Mouse (Mus musculus): ENCODE data around the gene Atp10b. TPM values are rescaled to one million over a fixed set of nuclear protein-coding genes. Genes with fewer than 3 reads are reported as not detected.

The Atp10b gene
- total RNA-seq, 2 experiments from 2014 or later, result not detected

GRCm38 (mm10) chr11:43198811-43199210 lies 49.1 kb downstream of the Atp10b start:
- no peak for ATAC-seq (ENCODE audit: poor library complexity, severe bottlenecking)

DNA sequence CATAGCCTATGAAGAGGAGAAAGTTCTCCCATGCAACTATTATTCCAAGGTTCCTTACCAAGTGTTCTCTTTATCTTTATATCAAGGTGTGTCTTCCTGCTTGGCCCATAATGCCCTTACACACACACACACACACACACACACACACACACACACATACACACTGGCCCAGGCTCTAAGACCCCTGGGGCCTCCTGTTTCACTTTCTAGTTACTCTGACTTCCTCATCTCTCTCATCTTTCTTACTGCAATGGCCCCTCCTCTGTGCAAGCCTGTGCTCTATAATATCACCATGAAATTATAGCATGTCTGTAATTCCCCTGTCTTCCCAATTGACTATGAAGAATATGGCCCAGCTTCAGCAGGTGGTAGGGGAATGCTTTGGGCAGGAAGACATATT lies 49.7 kb downstream of the Atp10b start:
- ATAC-seq (ENCODE audit: poor library complexity, severe bottlenecking), result no peak

- ATAC-seq (ENCODE audit: poor library complexity, severe bottlenecking), result no peak
These were observed 50.4 kb downstream of the Atp10b start for GRCm38 (mm10) chr11:43200089-43200488.

DNA sequence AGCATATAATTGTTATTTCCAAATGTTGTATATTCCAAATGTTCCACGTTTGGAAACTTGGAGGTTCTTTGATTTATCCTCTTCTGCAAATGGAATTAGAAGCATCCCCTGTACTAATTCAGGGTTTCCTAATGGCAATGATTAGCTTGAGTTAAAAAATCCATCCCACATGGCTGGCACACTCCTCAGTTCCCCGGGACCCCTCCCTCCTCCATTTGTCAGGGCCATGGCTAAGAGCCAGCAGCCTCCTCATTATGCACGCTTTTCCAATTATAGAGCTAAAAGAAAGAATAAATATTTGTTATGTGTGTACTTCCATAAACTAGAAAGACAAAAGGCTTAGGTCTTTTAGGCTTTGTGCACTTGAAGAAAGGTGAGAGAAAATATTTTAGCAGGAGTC lies 53.9 kb downstream of the Atp10b start:
- no peak for ATAC-seq (ENCODE audit: poor library complexity, severe bottlenecking)

GRCm38 (mm10) chr11:43213134-43213533 lies 63.5 kb downstream of the Atp10b start:
- ATAC-seq (ENCODE audit: poor library complexity, severe bottlenecking), result no peak

DNA sequence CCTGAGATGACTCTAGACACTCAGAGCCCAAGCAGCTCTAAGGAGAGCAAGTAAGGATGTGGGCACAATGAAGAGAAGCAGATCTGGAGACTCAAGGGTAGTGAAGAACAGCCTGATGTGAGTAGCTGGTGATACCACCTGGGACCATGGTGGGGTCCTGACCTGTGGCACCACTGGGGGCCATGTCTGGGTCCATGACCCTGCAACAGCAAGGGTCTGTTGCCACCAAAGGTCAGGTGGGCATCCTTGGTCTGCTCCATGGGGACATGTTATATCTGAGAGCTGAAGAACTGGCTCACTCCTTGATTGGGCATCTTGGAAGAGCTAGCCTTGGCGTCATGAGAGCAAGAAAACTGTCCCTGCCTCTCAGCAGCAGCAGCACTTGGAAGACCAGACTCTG lies 64.1 kb downstream of the Atp10b start:
- ATAC-seq (ENCODE audit: poor library complexity, severe bottlenecking), result no peak

DNA sequence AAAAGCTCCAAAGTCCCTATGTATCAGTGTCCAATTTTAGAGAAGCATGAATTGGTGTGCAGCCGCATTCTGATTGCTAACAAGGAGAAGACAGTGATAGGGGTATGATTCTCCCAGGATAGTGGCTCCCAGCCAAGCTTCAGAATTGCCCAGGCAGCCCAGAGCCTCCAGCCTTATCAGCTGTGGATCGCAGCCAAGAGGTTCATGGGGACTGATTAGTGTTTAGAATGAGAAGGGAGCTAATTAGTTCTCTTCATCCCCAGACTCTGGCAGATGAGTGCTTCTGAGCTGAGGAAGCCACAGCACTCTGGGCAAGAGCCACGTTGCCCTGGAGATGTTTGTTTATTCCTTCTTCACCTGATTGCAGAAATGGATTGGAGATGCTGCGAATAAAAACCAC lies 67.3 kb downstream of the Atp10b start:
- no peak for ATAC-seq (ENCODE audit: poor library complexity, severe bottlenecking)

DNA sequence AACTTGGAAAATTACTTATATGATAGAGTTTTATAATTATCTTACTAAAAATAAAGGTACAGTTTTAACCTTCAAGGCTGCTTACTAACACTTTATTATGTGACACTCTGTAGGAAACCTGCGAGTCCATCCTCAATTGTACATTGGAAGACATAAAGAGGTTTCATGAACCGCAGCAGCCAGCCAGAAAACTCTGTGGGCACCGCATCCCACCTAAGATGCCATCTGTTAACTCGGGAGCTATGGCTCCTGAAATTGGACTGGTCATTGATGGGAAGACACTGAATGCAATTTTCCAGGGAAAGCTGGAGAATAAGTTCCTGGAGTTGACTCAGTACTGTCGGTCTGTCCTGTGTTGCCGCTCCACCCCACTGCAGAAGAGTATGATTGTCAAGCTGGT lies 80.6 kb downstream of the Atp10b start:
- no peak for ATAC-seq (ENCODE audit: poor library complexity, severe bottlenecking)

DNA sequence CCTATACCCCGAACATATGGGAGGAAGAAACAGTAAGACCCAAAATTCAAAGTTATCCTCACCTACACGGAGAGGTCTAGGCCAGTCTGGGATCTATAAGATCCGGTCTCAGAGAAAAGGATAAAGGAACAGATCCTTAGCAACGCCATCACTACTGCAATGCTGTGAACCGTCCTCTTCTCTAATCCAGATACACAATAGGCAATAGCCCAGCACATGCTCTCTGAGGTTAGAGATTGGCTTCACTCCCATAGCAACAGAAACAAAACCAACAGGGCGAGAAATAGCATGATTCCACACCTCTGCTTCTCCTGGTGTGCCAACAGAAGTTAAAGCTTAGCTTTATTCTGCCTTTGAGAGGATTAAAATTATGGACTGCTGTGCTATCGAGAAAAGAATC lies 82.4 kb downstream of the Atp10b start:
- ATAC-seq (ENCODE audit: poor library complexity, severe bottlenecking), result no peak

DNA sequence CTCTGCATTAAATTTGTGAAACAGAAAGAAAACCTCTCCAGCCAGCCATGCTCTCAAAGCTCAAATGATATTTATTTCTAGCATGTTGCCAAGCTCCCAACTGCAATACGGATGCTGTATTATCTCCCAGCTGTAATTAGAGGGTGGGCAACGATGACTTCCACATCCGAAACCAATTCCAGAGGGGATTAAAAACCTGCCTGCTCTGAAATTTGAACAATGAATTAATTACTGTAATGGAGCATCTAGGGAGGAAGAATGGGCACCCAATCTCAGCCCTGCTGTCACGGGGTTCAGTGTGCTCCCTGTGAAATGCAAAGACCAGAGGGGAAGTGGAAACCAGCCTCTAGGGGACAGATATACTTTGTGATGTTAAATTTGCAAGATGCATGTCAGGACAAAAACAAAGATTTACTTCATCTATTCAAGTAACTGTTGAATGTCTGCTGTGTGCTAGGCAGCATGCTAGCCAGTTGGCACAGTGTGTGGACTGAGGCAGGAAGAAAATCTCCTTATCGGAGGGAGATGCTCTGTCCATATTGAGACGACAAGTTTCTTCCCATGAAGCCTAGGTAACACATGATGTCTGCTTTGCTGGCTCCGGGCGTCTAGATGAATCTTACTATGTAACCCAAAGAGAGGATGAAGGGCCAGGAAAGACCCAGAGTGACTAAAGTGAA lies 86.8 kb downstream of the Atp10b start:
- ATAC-seq (ENCODE audit: poor library complexity, severe bottlenecking), result no peak

DNA sequence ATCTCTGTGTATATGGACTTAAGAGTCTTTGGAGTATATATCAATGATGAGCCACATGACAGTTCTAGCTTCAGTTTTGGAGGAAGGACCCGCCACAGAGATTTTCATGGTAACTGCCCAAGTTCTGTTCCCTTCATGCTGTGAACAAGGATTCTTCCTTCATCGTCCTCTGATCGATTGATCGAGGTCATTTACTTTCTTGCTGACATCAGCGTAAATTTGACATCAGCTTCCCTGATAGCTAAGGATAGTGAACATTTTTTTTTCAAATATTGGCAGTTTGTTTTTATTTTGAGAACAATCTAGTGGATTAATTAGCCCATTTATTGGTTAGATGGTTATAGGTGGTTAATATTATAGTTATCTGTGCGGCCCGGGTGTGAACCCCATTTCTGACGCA lies 90.1 kb downstream of the Atp10b start:
- ATAC-seq (ENCODE audit: poor library complexity, severe bottlenecking), result no peak

- no peak for ATAC-seq (ENCODE audit: poor library complexity, severe bottlenecking)
These were observed 103.4 kb downstream of the Atp10b start for GRCm38 (mm10) chr11:43253034-43253433.

GRCm38 (mm10) chr11:43255262-43255661 lies 105.6 kb downstream of the Atp10b start:
- ATAC-seq (ENCODE audit: poor library complexity, severe bottlenecking), result no peak

- no peak for ATAC-seq (ENCODE audit: poor library complexity, severe bottlenecking)
These were observed 107.6 kb downstream of the Atp10b start for GRCm38 (mm10) chr11:43257291-43257690.

GRCm38 (mm10) chr11:43257781-43258180 lies 108.1 kb downstream of the Atp10b start:
- ATAC-seq (ENCODE audit: poor library complexity, severe bottlenecking), result no peak

GRCm38 (mm10) chr11:43263548-43264218 lies 114.0 kb downstream of the Atp10b start:
- ATAC-seq (ENCODE audit: poor library complexity, severe bottlenecking), result no peak

DNA sequence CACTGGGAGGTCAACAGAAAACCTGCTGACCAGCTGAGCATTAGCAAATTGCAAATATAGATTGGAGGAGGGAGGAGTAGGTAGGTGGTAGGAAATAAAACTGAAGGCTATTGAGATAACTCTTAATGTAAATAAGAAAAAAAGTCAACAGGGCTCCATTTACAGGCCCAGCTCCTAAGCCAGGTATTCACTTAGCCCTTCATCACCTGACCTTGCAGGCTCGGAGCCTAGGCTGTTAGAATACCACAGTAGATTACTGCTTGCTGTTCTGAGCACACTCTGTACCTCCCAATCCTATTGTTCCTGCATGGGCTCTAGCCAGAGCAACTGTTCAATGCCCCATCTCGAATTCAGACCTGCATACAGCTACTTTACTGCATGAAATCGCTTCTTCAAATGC lies 117.8 kb downstream of the Atp10b start:
- ATAC-seq (ENCODE audit: poor library complexity, severe bottlenecking), result no peak

GRCm38 (mm10) chr11:43269503-43270255 lies 120.0 kb downstream of the Atp10b start:
- ATAC-seq (ENCODE audit: poor library complexity, severe bottlenecking), result no peak

DNA sequence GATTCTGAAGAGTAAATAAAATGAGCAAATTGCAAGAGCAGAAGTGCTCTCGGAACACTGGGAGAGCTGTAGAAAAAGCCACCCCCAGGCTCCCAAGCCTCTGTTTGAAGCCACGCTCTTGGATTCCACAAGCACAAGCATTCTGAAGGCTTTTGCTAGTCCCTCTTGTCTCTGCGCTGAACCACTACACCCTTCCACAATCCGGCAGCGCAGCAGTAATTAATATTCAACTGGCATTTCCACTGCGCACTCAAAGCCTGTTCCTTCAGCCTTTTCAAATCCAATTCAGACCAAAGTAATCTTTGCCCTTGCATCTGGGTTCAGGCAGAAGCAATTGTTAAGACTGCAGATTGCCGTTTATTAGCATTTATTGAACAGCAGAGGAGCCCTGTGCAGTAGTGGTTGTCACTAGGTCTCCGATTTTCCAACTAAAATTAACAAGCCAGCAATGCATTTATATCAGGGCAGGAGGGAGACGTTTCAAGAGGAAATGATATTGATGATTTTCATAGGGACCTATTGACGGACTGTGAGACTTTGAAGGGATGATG lies 120.7 kb downstream of the Atp10b start:
- ATAC-seq (ENCODE audit: poor library complexity, severe bottlenecking), result no peak

DNA sequence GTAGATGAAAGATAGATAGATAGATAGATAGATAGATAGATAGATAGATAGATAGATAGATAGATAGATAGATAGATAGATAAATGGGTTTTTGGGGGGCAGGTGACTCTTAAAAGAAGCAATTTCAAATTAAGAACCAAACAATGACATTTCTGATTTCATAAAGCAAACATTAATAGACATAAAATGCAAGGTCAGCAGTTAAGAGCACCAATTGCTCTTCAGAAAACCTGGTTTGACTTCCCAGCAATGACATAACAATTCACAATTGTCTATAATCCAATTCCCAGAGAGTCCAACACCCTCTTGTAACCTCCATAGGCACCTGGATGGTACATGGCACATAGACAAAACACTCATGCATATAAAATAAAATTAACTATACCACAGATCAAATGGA lies 124.2 kb downstream of the Atp10b start:
- ATAC-seq (ENCODE audit: poor library complexity, severe bottlenecking), result no peak

DNA sequence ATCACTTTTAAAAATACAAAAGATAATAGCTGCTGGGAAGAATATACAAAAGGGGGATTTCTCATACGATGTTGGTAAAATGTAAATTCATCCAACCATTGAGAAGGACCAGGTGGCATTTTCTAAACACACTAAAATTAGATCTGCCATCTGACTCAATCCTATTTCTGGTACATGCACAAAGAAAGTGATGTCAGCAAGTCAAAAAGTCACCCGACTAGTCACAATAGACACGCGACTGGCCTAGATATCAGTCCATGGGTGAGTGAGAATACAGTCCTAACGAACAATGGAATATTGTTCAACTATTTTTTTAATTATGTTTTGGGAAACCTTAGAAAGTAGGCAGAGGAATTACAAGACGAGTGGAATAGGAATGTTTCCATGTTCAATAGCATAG lies 147.9 kb downstream of the Atp10b start:
- no peak for ATAC-seq (ENCODE audit: poor library complexity, severe bottlenecking)

GRCm38 (mm10) chr11:43311000-43311399 lies 161.3 kb downstream of the Atp10b start:
- ATAC-seq (ENCODE audit: poor library complexity, severe bottlenecking), result no peak

Data from megakaryocyte, adult 5-6 weeks (primary cell).